Mouse (Mus musculus): Measurements from ENCODE around the gene Babam2.

DNA sequence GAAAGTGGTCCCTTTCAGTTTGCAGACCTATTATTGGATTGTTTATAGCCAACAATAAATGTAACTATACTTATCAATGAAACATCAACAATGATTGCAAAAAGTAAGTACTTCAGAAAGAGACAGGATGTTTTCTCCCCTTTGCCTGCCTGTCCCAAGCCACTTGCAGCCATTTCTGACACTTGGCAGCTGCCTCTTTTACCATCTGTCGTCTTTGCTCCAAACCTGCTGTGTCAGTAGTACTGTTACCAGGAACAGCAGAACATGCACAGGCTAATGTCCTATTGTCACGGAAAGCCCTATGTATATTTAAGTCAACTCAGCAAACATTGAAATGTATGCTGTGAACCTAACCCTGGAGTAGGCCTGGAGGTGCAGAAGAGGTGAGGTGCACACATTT lies 339.4 kb downstream of the Babam2 start:
- no peak for TF ChIP-seq EP300 (IDR thresholded peaks at IDR 0.05; ENCODE audit: insufficient read depth, low read depth, low read length)
- TF ChIP-seq POLR2A (IDR thresholded peaks at IDR 0.05; ENCODE audit: insufficient read depth, low read length) = no peak
